9 mouse cellular contexts compared by ENCODE assay signal in genomic region chr5:23518673-23519072, GRCm38 (mm10).
DNase-seq lines count a peak whose midpoint lies in the region; ATAC-seq and TF ChIP-seq lines count a peak whose summit lies in the region.
"Had no signal": no experiment of that assay in that cellular context is flagged by ENCODE, and none has a peak within 500 bp of the region (broad histone marks: within the 10 kb centered on the region; RNA-seq: fewer than 3 reads in every experiment).

No protein-coding gene starts in this region.

- intact Hi-C loops in left cerebral cortex, postnatal 25 days (cut with DNase I): loop anchor here (1.0 kb wide), 1 partner anchor 13 kb away; no protein-coding TSS in a partner anchor

- no peaks in the 10 kb centered on the region for H3K27me3 ChIP-seq in midbrain, postnatal 0 days (ENCODE audit: insufficient read depth, low read length)
- H3K27me3 ChIP-seq in midbrain, embryonic 11.5 days (ENCODE audit: control insufficient read depth, insufficient read depth, low read length): no peaks in the 10 kb centered on the region
- H3K27me3 ChIP-seq in hindbrain, embryonic 16.5 days (replicated peaks; ENCODE audit: control insufficient read depth, insufficient read depth, low read length): no peaks in the 10 kb centered on the region

- H3K4me1 ChIP-seq in midbrain, postnatal 0 days (ENCODE audit: insufficient read depth, low read length): no peaks in the 10 kb centered on the region
- no peaks in the 10 kb centered on the region for H3K4me1 ChIP-seq in midbrain, embryonic 11.5 days (ENCODE audit: control insufficient read depth, insufficient read depth, low read length)
- H3K4me1 ChIP-seq in hindbrain, embryonic 16.5 days (ENCODE audit: control insufficient read depth, insufficient read depth, low read depth, low read length): peaks cover 7% of the 10 kb centered on the region

- 73% methylated on average over 3 of the region's 3 CpGs for WGBS in midbrain, postnatal 0 days
- 93% methylated on average over 3 of the region's 3 CpGs for WGBS in midbrain, embryonic 11.5 days
- WGBS in hindbrain, embryonic 16.5 days: 51% methylated on average over 3 of the region's 3 CpGs
- 89% methylated on average over 3 of the region's 3 CpGs for WGBS in macrophage (ENCODE audit: missing documents)

- H3K9me3 ChIP-seq in midbrain, postnatal 0 days (ENCODE audit: low read length): no peaks in the 10 kb centered on the region
- H3K9me3 ChIP-seq in midbrain, embryonic 11.5 days (ENCODE audit: control insufficient read depth, low read length): no peaks in the 10 kb centered on the region
- H3K9me3 ChIP-seq in hindbrain, embryonic 16.5 days (ENCODE audit: control insufficient read depth, low read length): no peaks in the 10 kb centered on the region

- TF ChIP-seq CTCF in midbrain, postnatal 0 days (IDR thresholded peaks at IDR 0.05): no peak

- H3K9ac ChIP-seq in midbrain, postnatal 0 days (replicated peaks; ENCODE audit: low read length, poor library complexity, severe bottlenecking): no peak overlapping the region
- H3K9ac ChIP-seq in midbrain, embryonic 11.5 days (ENCODE audit: low read length): no peak overlapping the region
- H3K9ac ChIP-seq in hindbrain, embryonic 16.5 days (ENCODE audit: low read depth, low read length): no peak overlapping the region

- H3K4me3 ChIP-seq in midbrain, postnatal 0 days (ENCODE audit: low read depth, low read length): no peak overlapping the region
- no peak overlapping the region for H3K4me3 ChIP-seq in midbrain, embryonic 11.5 days (ENCODE audit: low read depth, low read length)
- H3K4me3 ChIP-seq in hindbrain, embryonic 16.5 days (ENCODE audit: low read length): no peak overlapping the region
- no peak overlapping the region for H3K4me3 ChIP-seq in macrophage (ENCODE audit: inconsistent target)
- H3K4me3 ChIP-seq: erythroblast, embryonic 14.5 days had no signal

- H3K36me3 ChIP-seq in midbrain, postnatal 0 days (ENCODE audit: insufficient read depth, low read length): peaks cover 20% of the 10 kb centered on the region
- peaks cover 5% of the 10 kb centered on the region; the same call in 1 of the 2 replicates for H3K36me3 ChIP-seq in midbrain, embryonic 11.5 days (ENCODE audit: control insufficient read depth, insufficient read depth, low read length)
- H3K36me3 ChIP-seq in hindbrain, embryonic 16.5 days (ENCODE audit: control insufficient read depth, insufficient read depth, low read length): peaks cover 7% of the 10 kb centered on the region; the same call in 1 of the 2 replicates
- peaks cover 23% of the 10 kb centered on the region; the same call in 1 of the 2 replicates for H3K36me3 ChIP-seq in macrophage (ENCODE audit: inconsistent target)

- ATAC-seq in midbrain, postnatal 0 days (ENCODE audit: low FRiP score): no peak
- ATAC-seq in midbrain, embryonic 11.5 days (ENCODE audit: low FRiP score): no peak
- peak; percentile 44; the same call in 1 of the 2 replicates for ATAC-seq in hindbrain, embryonic 16.5 days

- H3K4me2 ChIP-seq in midbrain, postnatal 0 days (ENCODE audit: low read depth, low read length, poor library complexity, severe bottlenecking): no peak overlapping the region
- H3K4me2 ChIP-seq in midbrain, embryonic 11.5 days: no peak overlapping the region
- H3K4me2 ChIP-seq in hindbrain, embryonic 16.5 days (ENCODE audit: low read length): no peak overlapping the region

- no peak overlapping the region for H3K27ac ChIP-seq in midbrain, postnatal 0 days (ENCODE audit: low read depth, low read length)
- H3K27ac ChIP-seq in midbrain, embryonic 11.5 days (ENCODE audit: low read depth, low read length): no peak overlapping the region
- no peak overlapping the region for H3K27ac ChIP-seq in hindbrain, embryonic 16.5 days (ENCODE audit: low read depth, low read length)
- H3K27ac ChIP-seq in macrophage: peak overlapping the region; percentile 19; the same call in 1 of the 2 replicates

- DNase-seq in adrenal gland, adult 2 months: peak; percentile 29
- DNase-seq in adrenal gland, postnatal 4 days (ENCODE audit: low spot score in 2 of 2): no peak
- peak; percentile 51 for DNase-seq in midbrain, postnatal 0 days (ENCODE audit: low spot score)
- DNase-seq in midbrain, embryonic 11.5 days (ENCODE audit: low spot score, missing footprints): no peak
- DNase-seq in layer of hippocampus, postnatal 36 days: no peak
- DNase-seq in left cerebral cortex, postnatal 25 days (ENCODE audit: low spot score in 2 of 2): no peak

- H3K79me2 ChIP-seq in macrophage (ENCODE audit: inconsistent target): no peaks in the 10 kb centered on the region

Comparison
In these comparisons a context has a peak if more than half of its experiments do, and no peak if none do; other contexts are left out.
1. DNase-seq: peak in adrenal gland, adult 2 months (single experiment) and midbrain, postnatal 0 days (single experiment); none in adrenal gland, postnatal 4 days (0 of 2), midbrain, embryonic 11.5 days (single experiment), layer of hippocampus, postnatal 36 days (0 of 2) and left cerebral cortex, postnatal 25 days (0 of 2).